Mouse (Mus musculus) retina, postnatal 7 days (tissue): ENCODE data around the gene Psen1.

Experiments
- DNase-seq: peaks from one replicate; pipeline ENCODE4 v3.0.0-alpha.2; 2012; ENCODE audit warnings: low read depth, low spot score

Gene Psen1

GRCm38 (mm10) chr12:83776766-83777165, 88.8 kb downstream of the Psen1 start:
- no peak for DNase-seq

- no peak for DNase-seq
These were observed 92.2 kb downstream of the Psen1 start for GRCm38 (mm10) chr12:83780181-83780580.

GRCm38 (mm10) chr12:83781204-83781603, 93.3 kb downstream of the Psen1 start:
- no peak for DNase-seq

DNA sequence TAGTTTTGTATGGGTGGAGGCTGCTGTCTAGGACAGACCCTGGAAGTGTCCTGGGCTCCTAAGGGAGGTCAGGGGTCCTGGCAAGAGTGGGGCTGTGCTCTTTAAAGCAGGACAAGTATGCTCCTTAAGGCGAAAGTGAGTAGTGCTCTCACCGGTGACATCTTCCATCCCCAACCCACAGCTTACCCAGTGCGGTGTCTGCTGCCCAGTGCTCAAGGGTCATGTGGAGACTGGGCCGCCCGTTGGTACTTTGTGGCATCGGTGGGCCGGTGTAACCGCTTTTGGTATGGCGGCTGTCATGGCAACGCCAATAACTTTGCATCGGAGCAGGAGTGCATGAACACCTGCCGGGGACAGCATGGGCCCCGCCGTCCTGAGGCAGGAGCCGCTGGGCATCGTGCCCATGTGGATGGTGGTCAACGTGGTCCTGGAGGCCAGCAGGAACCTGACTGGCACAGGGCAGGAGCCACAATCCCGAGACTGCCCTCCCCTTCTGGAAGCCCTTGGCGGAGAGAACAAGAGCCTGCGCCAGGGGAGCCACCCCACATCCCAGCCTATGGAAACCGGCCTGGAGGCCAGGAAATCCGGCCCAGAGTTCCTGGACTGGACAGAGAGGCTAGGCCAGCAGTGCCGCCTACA, 93.8 kb downstream of the Psen1 start:
- no peak for DNase-seq

DNA sequence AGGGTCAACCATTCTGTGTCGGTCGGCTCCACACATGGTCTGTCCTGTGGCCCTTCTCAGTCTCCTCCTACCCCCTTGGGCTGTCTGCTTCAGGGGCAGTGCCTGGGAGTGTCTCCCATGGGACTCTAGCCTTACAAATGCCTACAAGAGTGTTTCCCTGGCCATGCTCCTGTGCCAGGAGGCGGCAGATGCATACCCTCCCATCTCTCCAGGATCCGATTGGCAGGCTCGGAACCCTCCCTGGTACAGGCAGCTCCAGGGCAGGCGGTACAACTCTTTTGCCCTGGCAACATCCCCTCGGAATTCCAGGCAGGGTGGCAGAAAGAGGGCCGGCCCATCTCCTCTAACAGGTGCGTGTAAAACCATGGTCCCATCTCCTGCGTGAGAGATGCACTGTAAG, 94.7 kb downstream of the Psen1 start:
- DNase-seq, result no peak
